In genomic region chr13:119741390-119742237, GRCm38 (mm10) we compare ENCODE assay signal across 8 mouse cellular contexts. TPM values are rescaled to one million over a fixed set of nuclear protein-coding genes. Genes with fewer than 3 reads are reported as not detected.
DNase-seq lines count a peak whose midpoint lies in the region; ATAC-seq lines count a peak whose summit lies in the region.

No protein-coding gene starts in this region.

- no peak for ATAC-seq in heart, embryonic 13.5 days (ENCODE audit: extremely low read depth, insufficient number of reproducible peaks, low FRiP score, low TSS enrichment)
- peak; percentile 69; the same call in 1 of the 2 replicates for ATAC-seq in hindbrain, embryonic 11.5 days (ENCODE audit: low FRiP score)
- peak; percentile 78 for ATAC-seq in midbrain, embryonic 14.5 days (ENCODE audit: low FRiP score, low TSS enrichment)

- peak overlapping the region; percentile 48 for H3K4me3 ChIP-seq in heart, embryonic 13.5 days
- peak overlapping the region; percentile 14 for H3K4me3 ChIP-seq in hindbrain, embryonic 11.5 days (ENCODE audit: low read depth, low read length)
- 0 out of 2 replicates have a peak overlapping the region, but pooled peaks have one; percentile 8 for H3K4me3 ChIP-seq in midbrain, embryonic 14.5 days (replicated peaks; ENCODE audit: low read depth, low read length)

- no peaks in the 10 kb centered on the region for H3K27me3 ChIP-seq in heart, embryonic 13.5 days (replicated peaks)
- no peaks in the 10 kb centered on the region for H3K27me3 ChIP-seq in hindbrain, embryonic 11.5 days (ENCODE audit: control insufficient read depth, insufficient read depth, low read length)
- H3K27me3 ChIP-seq in midbrain, embryonic 14.5 days (ENCODE audit: control insufficient read depth, insufficient read depth, low read length), result no peaks in the 10 kb centered on the region

- peak overlapping the region; percentile 70 for H3K9ac ChIP-seq in heart, embryonic 13.5 days
- no peak overlapping the region for H3K9ac ChIP-seq in hindbrain, embryonic 11.5 days (ENCODE audit: low read depth, low read length)
- peak overlapping the region; percentile 27 for H3K9ac ChIP-seq in midbrain, embryonic 14.5 days (replicated peaks; ENCODE audit: low read length)

- no peak for DNase-seq in heart, adult 9 months (ENCODE audit: low spot score in 2 of 2)
- peak; percentile 25 for DNase-seq in ZHBTc4 (ENCODE audit: low read depth, low spot score)
- peak; percentile 64 for DNase-seq in hindbrain, embryonic 11.5 days (ENCODE audit: low spot score)
- peak; percentile 78 for DNase-seq in midbrain, embryonic 14.5 days
- no peak for DNase-seq in c-Kit-positive CD71-positive TER-119-positive erythroid progenitor cells, embryonic 14.5 days (ENCODE audit: low spot score)
- DNase-seq in ovary, postnatal 10 days (ENCODE audit: low spot score), result no peak
- DNase-seq in gastrocnemius, postnatal 4 days (ENCODE audit: low spot score in 2 of 2), result no peak

- H3K27ac ChIP-seq in heart, embryonic 13.5 days (replicated peaks), result no peak overlapping the region
- no peak overlapping the region for H3K27ac ChIP-seq in hindbrain, embryonic 11.5 days (ENCODE audit: low read depth, low read length)
- 0 out of 2 replicates have a peak overlapping the region, but pooled peaks have one; percentile 26 for H3K27ac ChIP-seq in midbrain, embryonic 14.5 days (replicated peaks; ENCODE audit: low read depth, low read length)

- peaks cover 8% of the 10 kb centered on the region for H3K4me1 ChIP-seq in heart, embryonic 13.5 days
- H3K4me1 ChIP-seq in hindbrain, embryonic 11.5 days (replicated peaks; ENCODE audit: control insufficient read depth, insufficient read depth, low read length), result 0 out of 2 replicates have a peak, but pooled peaks cover 4% of the 10 kb centered on the region
- peaks cover 11% of the 10 kb centered on the region; the same call in 1 of the 2 replicates for H3K4me1 ChIP-seq in midbrain, embryonic 14.5 days (ENCODE audit: control insufficient read depth, insufficient read depth, low read length)

- peak overlapping the region; percentile 76 for H3K4me2 ChIP-seq in heart, embryonic 13.5 days
- peak overlapping the region; percentile 36 for H3K4me2 ChIP-seq in hindbrain, embryonic 11.5 days (replicated peaks; ENCODE audit: low read depth, low read length)
- H3K4me2 ChIP-seq in midbrain, embryonic 14.5 days (ENCODE audit: low read length), result peak overlapping the region; percentile 46

- 9% methylated on average over 19 of the region's 19 CpGs for WGBS in heart, embryonic 13.5 days
- 3% methylated on average over 19 of the region's 19 CpGs for WGBS in hindbrain, embryonic 11.5 days
- 2% methylated on average over 19 of the region's 19 CpGs for WGBS in midbrain, embryonic 14.5 days

- H3K36me3 ChIP-seq in heart, embryonic 13.5 days, result no peaks in the 10 kb centered on the region
- no peaks in the 10 kb centered on the region for H3K36me3 ChIP-seq in hindbrain, embryonic 11.5 days (ENCODE audit: control insufficient read depth, insufficient read depth, low read length)
- no peaks in the 10 kb centered on the region for H3K36me3 ChIP-seq in midbrain, embryonic 14.5 days (ENCODE audit: control insufficient read depth, insufficient read depth, low read length)

- no peaks in the 10 kb centered on the region for H3K9me3 ChIP-seq in heart, embryonic 13.5 days
- H3K9me3 ChIP-seq in hindbrain, embryonic 11.5 days (ENCODE audit: control insufficient read depth, low read length), result no peaks in the 10 kb centered on the region
- H3K9me3 ChIP-seq in midbrain, embryonic 14.5 days (ENCODE audit: control insufficient read depth, low read length), result no peaks in the 10 kb centered on the region

RNA-seq across cellular contexts. Expression of gene Nim1k, which starts 14.1 kb away (rescaled TPM):
- 0.50 and 0.53 TPM in 2 replicates for polyA plus RNA-seq in heart, embryonic 13.5 days (2015; fragmentation: Nextera tagmentation; extraction: Ambion mirVana)
- polyA plus RNA-seq in hindbrain, embryonic 11.5 days (2014; fragmentation: Nextera tagmentation; extraction: Ambion mirVana), result 1.0 and 2.1 TPM in 2 replicates
- polyA plus RNA-seq in midbrain, embryonic 14.5 days (2014; fragmentation: Nextera tagmentation; extraction: Ambion mirVana), result 3.8 and 4.4 TPM in 2 replicates
- total RNA-seq in gastrocnemius, postnatal 4 days (2021), result 1 to 10 TPM; 1.9 to 2.0 TPM

RNA-seq across cellular contexts. Expression of gene Zfp131, which starts 49.1 kb away (rescaled TPM):
- 20.7 and 20.8 TPM in 2 replicates for polyA plus RNA-seq in heart, embryonic 13.5 days (2015; fragmentation: Nextera tagmentation; extraction: Ambion mirVana)
- 44.1 and 45.9 TPM in 2 replicates for polyA plus RNA-seq in hindbrain, embryonic 11.5 days (2014; fragmentation: Nextera tagmentation; extraction: Ambion mirVana)
- polyA plus RNA-seq in midbrain, embryonic 14.5 days (2014; fragmentation: Nextera tagmentation; extraction: Ambion mirVana), result 35.2 and 36.3 TPM in 2 replicates
- total RNA-seq in gastrocnemius, postnatal 4 days (2021), result 10 to 100 TPM; 20.7 to 27.6 TPM

RNA-seq across cellular contexts. Expression of gene Hmgcs1, which starts 51.4 kb away (rescaled TPM):
- 76.1 and 78.9 TPM in 2 replicates for polyA plus RNA-seq in heart, embryonic 13.5 days (2015; fragmentation: Nextera tagmentation; extraction: Ambion mirVana)
- polyA plus RNA-seq in hindbrain, embryonic 11.5 days (2014; fragmentation: Nextera tagmentation; extraction: Ambion mirVana), result 493 and 527 TPM in 2 replicates
- 432 and 511 TPM in 2 replicates for polyA plus RNA-seq in midbrain, embryonic 14.5 days (2014; fragmentation: Nextera tagmentation; extraction: Ambion mirVana)
- total RNA-seq in gastrocnemius, postnatal 4 days (2021), result 10 to 100 TPM; 80.8 to 92.4 TPM

Comparison
In these comparisons a context has a peak if more than half of its experiments do, and no peak if none do; other contexts are left out.
1. DNase-seq: peak in ZHBTc4 (single experiment), hindbrain, embryonic 11.5 days (single experiment) and midbrain, embryonic 14.5 days (single experiment); none in heart, adult 9 months (0 of 2), c-Kit-positive CD71-positive TER-119-positive erythroid progenitor cells, embryonic 14.5 days (single experiment), ovary, postnatal 10 days (single experiment) and gastrocnemius, postnatal 4 days (0 of 2).
2. Peak in every context shown above with its lines, with median percentiles within 50 percentile points of each other: H3K4me2 ChIP-seq and H3K4me3 ChIP-seq.